Mouse (Mus musculus): Measurements from ENCODE around the gene Wnt1. TPM values are rescaled to one million over a fixed set of nuclear protein-coding genes. Genes with fewer than 3 reads are reported as not detected.
A peak's percentile ranks its signal among the peaks of the same experiment; 100 is the strongest.

Gene Wnt1
- polyA plus RNA-seq, 1 experiment, result not detected

DNA sequence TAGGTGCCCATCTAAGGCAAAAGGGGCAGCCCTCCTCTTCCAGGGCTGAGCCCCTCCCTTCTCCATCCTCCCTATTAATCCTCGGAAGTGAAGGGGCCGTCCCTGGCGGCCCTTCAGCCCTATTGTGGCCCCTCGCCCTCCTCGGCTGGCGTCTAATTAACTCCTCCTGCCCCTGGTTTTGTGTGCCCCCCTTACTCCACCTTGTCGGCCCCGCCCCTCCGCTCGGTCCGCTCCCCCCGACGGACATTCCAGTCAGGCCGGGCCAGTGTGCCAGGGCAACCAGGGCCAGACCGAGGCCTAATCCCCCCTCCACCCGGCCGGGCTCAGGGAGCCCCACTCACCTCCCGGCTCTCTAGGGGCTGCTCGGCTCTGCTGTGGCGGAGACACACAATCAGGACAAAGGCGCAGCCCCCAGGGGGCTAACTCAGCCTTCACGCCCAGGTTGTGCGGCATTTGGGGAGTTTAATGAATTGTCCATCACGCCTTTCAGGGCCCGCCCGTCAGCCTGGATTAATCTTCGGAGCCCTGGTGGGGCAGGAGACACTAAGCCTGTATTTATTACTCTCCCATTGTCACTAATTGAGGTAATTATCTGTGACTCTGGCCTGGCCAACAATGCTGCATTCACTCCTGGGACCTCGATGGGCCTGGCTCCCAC lies 8.3 kb downstream of the Wnt1 start:
- WGBS, result 16% methylated on average over 28 of the region's 28 CpGs
- TF ChIP-seq POLR2A (IDR thresholded peaks at IDR 0.05; ENCODE audit: borderline replicate concordance, extremely low read depth, low read depth, low read length), result no peak
- TF ChIP-seq CTCF (IDR thresholded peaks at IDR 0.05; ENCODE audit: insufficient read depth, low read length), result no peak
- no peaks in the 10 kb centered on the region for H3K4me1 ChIP-seq (ENCODE audit: control insufficient read depth, insufficient read depth, low read length)
- DNase-seq, result no peak
- H3K4me3 ChIP-seq (replicated peaks; ENCODE audit: extremely low read depth, low read depth, low read length), result no peak overlapping the region

GRCm38 (mm10) chr15:98798903-98799302 lies 9.2 kb downstream of the Wnt1 start:
- TF ChIP-seq POLR2A (IDR thresholded peaks at IDR 0.05; ENCODE audit: borderline replicate concordance, extremely low read depth, low read depth, low read length), result no peak
- TF ChIP-seq CTCF (IDR thresholded peaks at IDR 0.05; ENCODE audit: insufficient read depth, low read length), result no peak
- WGBS, result 60% methylated on average over 3 of the region's 3 CpGs
- DNase-seq, result no peak
- Histone ChIP-seq H3K4me3 (replicated peaks; ENCODE audit: extremely low read depth, low read depth, low read length) (no peak overlapping the region), H3K4me1 (ENCODE audit: control insufficient read depth, insufficient read depth, low read length) (no peaks in the 10 kb centered on the region)

GRCm38 (mm10) chr15:98799396-98799795 lies 9.7 kb downstream of the Wnt1 start:
- no peak for TF ChIP-seq POLR2A (IDR thresholded peaks at IDR 0.05; ENCODE audit: borderline replicate concordance, extremely low read depth, low read depth, low read length)
- peak; percentile 87 for TF ChIP-seq CTCF (IDR thresholded peaks at IDR 0.05; ENCODE audit: insufficient read depth, low read length)
- 12% methylated on average over 12 of the region's 12 CpGs for WGBS
- H3K4me3 ChIP-seq (replicated peaks; ENCODE audit: extremely low read depth, low read depth, low read length), result no peak overlapping the region
- DNase-seq, result peak; percentile 83
- H3K4me1 ChIP-seq (ENCODE audit: control insufficient read depth, insufficient read depth, low read length), result no peaks in the 10 kb centered on the region

GRCm38 (mm10) chr15:98802926-98803325 lies 13.3 kb downstream of the Wnt1 start:
- 22% methylated on average over 8 of the region's 8 CpGs for WGBS
- no peak for DNase-seq
- Histone ChIP-seq H3K4me1 (ENCODE audit: control insufficient read depth, insufficient read depth, low read length) (peaks cover 5% of the 10 kb centered on the region), H3K4me3 (replicated peaks; ENCODE audit: extremely low read depth, low read depth, low read length) (no peak overlapping the region)
- no peak for TF ChIP-seq POLR2A (IDR thresholded peaks at IDR 0.05; ENCODE audit: borderline replicate concordance, extremely low read depth, low read depth, low read length)
- TF ChIP-seq CTCF (IDR thresholded peaks at IDR 0.05; ENCODE audit: insufficient read depth, low read length), result no peak

DNA sequence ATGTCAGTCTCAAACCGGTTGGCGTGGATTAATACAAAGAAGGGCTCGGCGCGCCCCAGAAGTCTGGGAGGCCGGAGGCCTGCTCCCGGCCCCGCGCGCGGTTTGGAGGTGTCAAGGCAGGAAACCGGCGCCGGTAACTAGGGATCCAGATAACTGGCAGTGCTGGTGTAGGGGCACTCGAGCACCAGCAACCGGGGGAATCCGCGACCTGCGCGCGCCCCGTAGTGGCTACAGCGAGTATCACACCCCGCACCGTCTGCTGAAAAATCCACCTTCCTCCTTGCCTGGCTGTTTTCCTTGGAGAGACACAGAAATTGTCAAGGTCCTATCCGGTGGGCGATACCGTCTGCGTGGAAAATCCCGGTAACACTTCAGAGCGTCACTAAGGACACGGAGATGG lies 14.4 kb downstream of the Wnt1 start:
- peak; percentile 86 for DNase-seq
- TF ChIP-seq CTCF (IDR thresholded peaks at IDR 0.05; ENCODE audit: insufficient read depth, low read length), result peak; percentile 63
- no peak for TF ChIP-seq POLR2A (IDR thresholded peaks at IDR 0.05; ENCODE audit: borderline replicate concordance, extremely low read depth, low read depth, low read length)
- under 1% methylated on average over 32 of the region's 32 CpGs for WGBS
- H3K4me3 ChIP-seq (replicated peaks; ENCODE audit: extremely low read depth, low read depth, low read length), result no peak overlapping the region
- peaks cover 5% of the 10 kb centered on the region for H3K4me1 ChIP-seq (ENCODE audit: control insufficient read depth, insufficient read depth, low read length)

GRCm38 (mm10) chr15:98805324-98806040 lies 15.8 kb downstream of the Wnt1 start:
- peak; percentile 63 for DNase-seq

GRCm38 (mm10) chr15:98806071-98806808 lies 16.6 kb downstream of the Wnt1 start:
- no peak overlapping the region for H3K4me3 ChIP-seq (replicated peaks; ENCODE audit: extremely low read depth, low read depth, low read length)
- peaks cover 5% of the 10 kb centered on the region for H3K4me1 ChIP-seq (ENCODE audit: control insufficient read depth, insufficient read depth, low read length)
- DNase-seq, result no peak
- TF ChIP-seq CTCF (IDR thresholded peaks at IDR 0.05; ENCODE audit: insufficient read depth, low read length) (no peak), POLR2A (IDR thresholded peaks at IDR 0.05; ENCODE audit: borderline replicate concordance, extremely low read depth, low read depth, low read length) (no peak)
- 34% methylated on average over 30 of the region's 30 CpGs for WGBS

More at GRCm38 (mm10) chr15:98805324-98806040, 15.8 kb downstream of the Wnt1 start:
- 4% methylated on average over 64 of the region's 64 CpGs for WGBS
- Histone ChIP-seq H3K4me1 (ENCODE audit: control insufficient read depth, insufficient read depth, low read length) (peaks cover 5% of the 10 kb centered on the region), H3K4me3 (replicated peaks; ENCODE audit: extremely low read depth, low read depth, low read length) (no peak overlapping the region)
- TF ChIP-seq CTCF (IDR thresholded peaks at IDR 0.05; ENCODE audit: insufficient read depth, low read length) (peak; percentile 53), POLR2A (IDR thresholded peaks at IDR 0.05; ENCODE audit: borderline replicate concordance, extremely low read depth, low read depth, low read length) (no peak)

- 4% methylated on average over 58 of the region's 58 CpGs for WGBS
- no peak overlapping the region for H3K4me3 ChIP-seq (replicated peaks; ENCODE audit: extremely low read depth, low read depth, low read length)
- TF ChIP-seq POLR2A (IDR thresholded peaks at IDR 0.05; ENCODE audit: borderline replicate concordance, extremely low read depth, low read depth, low read length), result no peak
- no peak for TF ChIP-seq CTCF (IDR thresholded peaks at IDR 0.05; ENCODE audit: insufficient read depth, low read length)
- H3K4me1 ChIP-seq (ENCODE audit: control insufficient read depth, insufficient read depth, low read length), result peaks cover 5% of the 10 kb centered on the region
- DNase-seq, result no peak
Observed at GRCm38 (mm10) chr15:98806809-98807770, 17.4 kb downstream of the Wnt1 start.

Measured in lung, adult 2 months (tissue).